Mouse (Mus musculus): Measurements from ENCODE around the gene Olfr1006. TPM values are rescaled to one million over a fixed set of nuclear protein-coding genes. Genes with fewer than 3 reads are reported as not detected.

Olfr1006 gene
- polyA plus RNA-seq, 1 experiment: not detected

DNA sequence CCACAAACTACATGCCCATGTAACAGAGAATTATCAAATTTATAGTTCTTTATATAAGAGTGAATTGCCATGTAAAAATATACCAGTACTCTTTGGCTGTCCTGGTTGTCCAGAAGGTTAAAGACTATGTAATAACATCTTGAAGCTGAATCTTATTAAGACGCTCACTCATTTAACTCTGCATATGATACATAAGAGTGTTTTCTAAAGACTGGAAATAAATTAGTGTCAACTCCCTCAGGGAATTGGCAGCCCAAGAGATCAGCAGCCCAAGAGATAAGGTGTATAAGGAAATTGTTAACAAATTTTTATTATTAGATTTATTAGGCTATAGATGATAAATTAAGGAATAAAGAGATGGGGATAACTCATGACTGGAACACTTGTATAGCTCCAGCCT is 28.0 kb downstream of the Olfr1006 start, which contains the start of gene Olfr1002:
Olfr1002 (minus strand) TSS at position 101 of the 400 bp plus-strand sequence.
- Histone ChIP-seq H3K4me3 (ENCODE audit: low read depth, low read length) (no peak within 1 kb of the TSS), H3K4me1 (ENCODE audit: control insufficient read depth, insufficient read depth, low read length) (no peaks in the 10 kb centered on the region)

More for the DNA sequence above, 28.0 kb downstream of the Olfr1006 start, which contains the start of gene Olfr1002:
- no peaks in the 10 kb centered on the region for H3K36me3 ChIP-seq (ENCODE audit: control insufficient read depth, insufficient read depth, low read length, poor library complexity, severe bottlenecking)
- no peaks in the 10 kb centered on the region for H3K9me3 ChIP-seq (replicated peaks; ENCODE audit: control insufficient read depth, insufficient read depth, low read length, poor library complexity, severe bottlenecking)
- no peaks in the 10 kb centered on the region for H3K27me3 ChIP-seq (ENCODE audit: control insufficient read depth, insufficient read depth, low read length, poor library complexity, severe bottlenecking)
- no peak for TF ChIP-seq EP300 (IDR thresholded peaks at IDR 0.05; ENCODE audit: insufficient read depth, low read depth, low read length)
- H3K9ac ChIP-seq (ENCODE audit: low read depth, poor library complexity, severe bottlenecking): no peak within 1 kb of the TSS
- no peak within 1 kb of the TSS for H3K27ac ChIP-seq (ENCODE audit: insufficient read depth, low read length)

Other genes with a start within 250 kb of the Olfr1006 start
- gene Olfr994, start 242.3 kb downstream of the Olfr1006 start, polyA plus RNA-seq (2011; ENCODE audit: insufficient read depth, insufficient read length, low read depth, missing spikeins): not detected in 2 replicates
- gene Olfr995, start 235.1 kb downstream of the Olfr1006 start, polyA plus RNA-seq (2011; ENCODE audit: insufficient read depth, insufficient read length, low read depth, missing spikeins): not detected in 2 replicates
- gene 4833423E24Rik, start 159.7 kb downstream of the Olfr1006 start, polyA plus RNA-seq (2011; ENCODE audit: insufficient read depth, insufficient read length, low read depth, missing spikeins): not detected in 2 replicates
- not detected in 2 replicates for gene Olfr996, start 99.6 kb downstream of the Olfr1006 start, polyA plus RNA-seq (2011; ENCODE audit: insufficient read depth, insufficient read length, low read depth, missing spikeins)
- not detected in 2 replicates for gene Olfr998, start 89.8 kb downstream of the Olfr1006 start, polyA plus RNA-seq (2011; ENCODE audit: insufficient read depth, insufficient read length, low read depth, missing spikeins)
- gene Olfr1000, start 66.9 kb downstream of the Olfr1006 start, polyA plus RNA-seq (2011; ENCODE audit: insufficient read depth, insufficient read length, low read depth, missing spikeins): not detected in 2 replicates
- gene Olfr1002, start 28.1 kb downstream of the Olfr1006 start, polyA plus RNA-seq (2011; ENCODE audit: insufficient read depth, insufficient read length, low read depth, missing spikeins): not detected in 2 replicates
- gene Olfr154, start 14.3 kb downstream of the Olfr1006 start, polyA plus RNA-seq (2011; ENCODE audit: insufficient read depth, insufficient read length, low read depth, missing spikeins): not detected in 2 replicates
- gene Olfr1008, start 10.7 kb upstream of the Olfr1006 start, polyA plus RNA-seq (2011; ENCODE audit: insufficient read depth, insufficient read length, low read depth, missing spikeins): not detected in 2 replicates
- not detected in 2 replicates for gene Olfr1009, start 36.7 kb upstream of the Olfr1006 start, polyA plus RNA-seq (2011; ENCODE audit: insufficient read depth, insufficient read length, low read depth, missing spikeins)
- not detected in 2 replicates for gene Olfr1012, start 84.0 kb upstream of the Olfr1006 start, polyA plus RNA-seq (2011; ENCODE audit: insufficient read depth, insufficient read length, low read depth, missing spikeins)
- gene Olfr1013, start 88.3 kb upstream of the Olfr1006 start, polyA plus RNA-seq (2011; ENCODE audit: insufficient read depth, insufficient read length, low read depth, missing spikeins): not detected in 2 replicates
- gene Olfr1014, start 93.9 kb upstream of the Olfr1006 start, polyA plus RNA-seq (2011; ENCODE audit: insufficient read depth, insufficient read length, low read depth, missing spikeins): not detected in 2 replicates
- not detected in 2 replicates for gene Olfr1015, start 103.2 kb upstream of the Olfr1006 start, polyA plus RNA-seq (2011; ENCODE audit: insufficient read depth, insufficient read length, low read depth, missing spikeins)
- not detected in 2 replicates for gene Olfr1016, start 123.8 kb upstream of the Olfr1006 start, polyA plus RNA-seq (2011; ENCODE audit: insufficient read depth, insufficient read length, low read depth, missing spikeins)
- not detected in 2 replicates for gene Olfr1018, start 139.7 kb upstream of the Olfr1006 start, polyA plus RNA-seq (2011; ENCODE audit: insufficient read depth, insufficient read length, low read depth, missing spikeins)
- gene Olfr1019, start 166.7 kb upstream of the Olfr1006 start, polyA plus RNA-seq (2011; ENCODE audit: insufficient read depth, insufficient read length, low read depth, missing spikeins): not detected in 2 replicates
- not detected in 2 replicates for gene Olfr1020, start 168.3 kb upstream of the Olfr1006 start, polyA plus RNA-seq (2011; ENCODE audit: insufficient read depth, insufficient read length, low read depth, missing spikeins)
- gene Olfr1022, start 189.8 kb upstream of the Olfr1006 start, polyA plus RNA-seq (2011; ENCODE audit: insufficient read depth, insufficient read length, low read depth, missing spikeins): not detected in 2 replicates
- gene Olfr1023, start 206.9 kb upstream of the Olfr1006 start, polyA plus RNA-seq (2011; ENCODE audit: insufficient read depth, insufficient read length, low read depth, missing spikeins): not detected in 2 replicates
- gene Olfr1024, start 226.3 kb upstream of the Olfr1006 start, polyA plus RNA-seq (2011; ENCODE audit: insufficient read depth, insufficient read length, low read depth, missing spikeins): not detected in 2 replicates
- not detected in 2 replicates for gene Olfr1025-ps1, start 236.4 kb upstream of the Olfr1006 start, polyA plus RNA-seq (2011; ENCODE audit: insufficient read depth, insufficient read length, low read depth, missing spikeins)
- not detected in 2 replicates for gene Olfr1026, start 242.8 kb upstream of the Olfr1006 start, polyA plus RNA-seq (2011; ENCODE audit: insufficient read depth, insufficient read length, low read depth, missing spikeins)